Mouse (Mus musculus) intestine, postnatal 0 days (tissue): ENCODE results near the gene Atp5mpl. TPM values are rescaled to one million over a fixed set of nuclear protein-coding genes. Genes with fewer than 3 reads are reported as not detected.

Experiments used
- ATAC-seq: fragments of 200-750 bp; cut with Nextera tagmentation; 2 replicates; pipeline ENCODE4 v1.8.0; 2017; ENCODE audit warnings: mild to moderate bottlenecking, moderate TSS enrichment, moderate library complexity
- H3K27ac ChIP-seq: fragments of 300-500 bp; sonication (generic); 2 replicates; pipeline ENCODE4 v1.5.1; 2014; ENCODE audit warnings: mild to moderate bottlenecking, low read depth, low read length, moderate library complexity
- H3K27me3 ChIP-seq: fragments of 300-500 bp; sonication (generic); replicated peaks from 2 replicates; pipeline ENCODE4 v1.6.1; 2014; ENCODE audit warnings: low read length, mixed read lengths; ENCODE audit not compliant: control insufficient read depth, insufficient read depth
- H3K36me3 ChIP-seq: fragments of 300-500 bp; sonication (generic); 2 replicates; pipeline ENCODE4 v1.6.1; 2014; ENCODE audit warnings: mild to moderate bottlenecking, moderate library complexity; ENCODE audit not compliant: control insufficient read depth, insufficient read depth
- H3K4me1 ChIP-seq: fragments of 300-500 bp; sonication (generic); replicated peaks from 2 replicates; pipeline ENCODE4 v1.6.1; 2014; ENCODE audit warnings: antibody characterized with exemption, low read length, mixed read lengths; ENCODE audit not compliant: control insufficient read depth, insufficient read depth
- H3K4me2 ChIP-seq: fragments of 300-500 bp; sonication (generic); replicated peaks from 2 replicates; pipeline ENCODE4 v1.6.1; 2014; ENCODE audit warnings: low read depth, mild to moderate bottlenecking, moderate library complexity
- H3K4me3 ChIP-seq: fragments of 300-500 bp; sonication (generic); 2 replicates; pipeline ENCODE4 v1.5.1; 2014; ENCODE audit warnings: low read depth, low read length
- H3K9ac ChIP-seq: fragments of 300-500 bp; sonication (generic); 2 replicates; pipeline ENCODE4 v1.6.1; 2014; ENCODE audit warnings: mild to moderate bottlenecking, low read depth, low read length
- H3K9me3 ChIP-seq: fragments of 300-500 bp; sonication (generic); 2 replicates; pipeline ENCODE4 v1.6.1; 2016; ENCODE audit warnings: mixed run types; ENCODE audit not compliant: control insufficient read depth
- CTCF ChIP-seq: sonication (generic); IDR thresholded peaks from 2 replicates; pipeline ENCODE4 v1.5.1; 2016; ENCODE audit warnings: low read depth, mild to moderate bottlenecking, control low read depth, antibody characterized with exemption, moderate library complexity
- WGBS: fragments of 180-500 bp; shearing (Covaris S2); extraction: QIAGEN DNeasy Blood & Tissue Kit; methylation state at CpG from one replicate; pipeline ENCODE4 v1.1.7; 2014; 5-methylcytosine and 5-hydroxymethylcytosine counted together
- polyA plus RNA-seq: library from polyadenylated mRNA; unstranded; fragments of >200 nt; fragmentation: Nextera tagmentation; extraction: Ambion mirVana; gene quantifications from 2 replicates; pipeline ENCODE4 v1.2.1, GENCODE M21; 2015

The Atp5mpl gene
- polyA plus RNA-seq, 1 experiment from 2014 or later = 1,348 TPM

DNA sequence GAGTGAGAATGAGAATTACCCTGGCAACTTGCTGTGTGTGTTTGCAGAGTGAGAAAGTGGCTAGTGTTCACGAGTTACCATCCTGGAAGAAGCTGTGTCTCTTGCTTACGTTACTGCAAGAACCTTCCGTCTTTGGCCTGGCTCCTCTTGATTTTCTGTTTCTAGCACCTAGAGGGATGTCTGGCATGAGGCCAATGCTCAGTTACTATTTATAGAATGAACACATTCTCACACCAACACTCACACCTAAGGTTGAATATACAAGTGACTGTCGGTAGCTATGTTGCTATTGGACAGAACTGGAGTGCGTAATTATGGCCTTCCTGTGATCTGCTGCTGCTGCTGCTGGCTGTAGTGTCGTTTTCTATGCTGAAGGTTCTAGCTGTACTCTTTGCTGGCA lies 10.4 kb upstream of the Atp5mpl start:
- WGBS = 45% methylated on average over 6 of the region's 6 CpGs
- H3K27ac ChIP-seq = no peak overlapping the region
- H3K36me3 ChIP-seq = no peaks in the 10 kb centered on the region
- H3K9ac ChIP-seq = no peak overlapping the region
- H3K27me3 ChIP-seq = no peaks in the 10 kb centered on the region
- no peaks in the 10 kb centered on the region for H3K4me1 ChIP-seq
- no peak overlapping the region for H3K4me3 ChIP-seq
- TF ChIP-seq CTCF = no peak
- H3K4me2 ChIP-seq = no peak overlapping the region
- ATAC-seq = no peak
- no peaks in the 10 kb centered on the region for H3K9me3 ChIP-seq

DNA sequence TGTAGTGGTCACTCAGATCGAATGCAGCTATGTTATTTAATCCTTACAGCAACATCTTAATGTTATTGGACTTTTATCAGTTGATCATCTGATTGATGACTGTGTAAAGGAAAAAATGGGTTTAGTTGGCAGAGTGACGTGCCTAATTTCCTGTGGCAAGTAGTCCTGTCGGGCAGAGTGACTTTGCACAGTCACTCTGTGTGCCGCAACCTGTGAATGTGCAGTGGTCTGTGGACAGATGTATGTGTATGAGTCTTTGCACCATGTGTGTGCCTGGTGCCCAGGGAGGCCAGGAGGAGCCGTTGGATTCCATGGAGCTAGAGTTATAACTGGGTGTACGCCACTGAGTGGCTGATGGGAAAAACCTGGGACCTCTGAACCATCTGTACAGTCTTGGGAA lies 7.8 kb upstream of the Atp5mpl start:
- Histone ChIP-seq H3K4me1 (no peaks in the 10 kb centered on the region), H3K36me3 (no peaks in the 10 kb centered on the region), H3K27ac (no peak overlapping the region), H3K4me3 (no peak overlapping the region), H3K9ac (no peak overlapping the region), H3K27me3 (no peaks in the 10 kb centered on the region), H3K4me2 (no peak overlapping the region), H3K9me3 (no peaks in the 10 kb centered on the region)
- WGBS = 72% methylated on average over 6 of the region's 6 CpGs
- no peak for TF ChIP-seq CTCF
- ATAC-seq = no peak

GRCm38 (mm10) chr12:111972504-111972903 lies 5.7 kb upstream of the Atp5mpl start:
- no peaks in the 10 kb centered on the region for H3K36me3 ChIP-seq
- no peak overlapping the region for H3K9ac ChIP-seq
- no peak for TF ChIP-seq CTCF
- H3K27ac ChIP-seq = no peak overlapping the region
- no peaks in the 10 kb centered on the region for H3K4me1 ChIP-seq
- no peak overlapping the region for H3K4me3 ChIP-seq
- 88% methylated on average over 10 of the region's 10 CpGs for WGBS
- no peak for ATAC-seq
- H3K4me2 ChIP-seq = no peak overlapping the region
- H3K27me3 ChIP-seq = no peaks in the 10 kb centered on the region
- H3K9me3 ChIP-seq = no peaks in the 10 kb centered on the region

DNA sequence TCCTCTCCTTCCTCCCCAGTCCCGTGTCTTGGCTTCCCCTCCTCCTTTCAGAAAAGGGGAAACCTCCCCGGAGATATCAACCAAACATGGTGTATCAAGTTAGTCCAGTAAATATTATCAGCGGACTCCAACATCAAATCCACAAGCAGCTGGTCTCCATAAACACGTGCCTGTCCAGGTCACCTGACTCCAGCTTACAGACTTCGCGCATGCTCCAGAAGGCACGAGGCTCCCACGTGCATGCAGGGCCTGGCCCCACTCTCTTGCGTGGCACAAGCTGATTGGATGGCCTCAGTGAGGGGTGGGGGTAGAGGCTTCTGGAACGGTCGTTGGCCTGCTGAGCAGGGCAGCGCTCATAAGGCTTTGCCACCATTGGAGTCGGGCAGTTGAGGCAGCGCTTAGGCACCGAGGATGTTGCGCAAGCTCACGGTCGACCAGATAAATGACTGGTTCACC lies 4.5 kb upstream of the Atp5mpl start, which contains the start of gene Tdrd9:
Tdrd9 (plus strand) TSS at position 329 of the 456 bp plus-strand sequence.
- H3K27me3 ChIP-seq = no peaks in the 10 kb centered on the region
- ATAC-seq = no peak
- no peaks in the 10 kb centered on the region for H3K4me1 ChIP-seq
- no peak within 1 kb of the TSS for H3K4me2 ChIP-seq
- WGBS = 86% methylated on average over 18 of the region's 18 CpGs
- H3K36me3 ChIP-seq = no peaks in the 10 kb centered on the region
- H3K9ac ChIP-seq = no peak within 1 kb of the TSS
- H3K4me3 ChIP-seq = no peak within 1 kb of the TSS
- H3K27ac ChIP-seq = no peak within 1 kb of the TSS
- TF ChIP-seq CTCF = no peak
- H3K9me3 ChIP-seq = no peaks in the 10 kb centered on the region

- no peak overlapping the region for H3K4me3 ChIP-seq
- no peak overlapping the region for H3K9ac ChIP-seq
- no peaks in the 10 kb centered on the region for H3K27me3 ChIP-seq
- H3K36me3 ChIP-seq = no peaks in the 10 kb centered on the region
- no peak for TF ChIP-seq CTCF
- ATAC-seq = no peak
- 74% methylated on average over 4 of the region's 4 CpGs for WGBS
- no peaks in the 10 kb centered on the region for H3K9me3 ChIP-seq
- 0 out of 2 replicates have a peak, but pooled peaks cover 6% of the 10 kb centered on the region for H3K4me1 ChIP-seq
- no peak overlapping the region for H3K4me2 ChIP-seq
- H3K27ac ChIP-seq = no peak overlapping the region
Observed at GRCm38 (mm10) chr12:111970085-111970484, 3.3 kb upstream of the Atp5mpl start.

GRCm38 (mm10) chr12:111963339-111963738 lies 3.4 kb downstream of the Atp5mpl start:
- peaks cover 39% of the 10 kb centered on the region for H3K36me3 ChIP-seq
- H3K27me3 ChIP-seq = no peaks in the 10 kb centered on the region
- WGBS = 84% methylated on average over 5 of the region's 5 CpGs
- ATAC-seq = no peak
- no peak overlapping the region for H3K27ac ChIP-seq
- H3K4me1 ChIP-seq = 0 out of 2 replicates have a peak, but pooled peaks cover 6% of the 10 kb centered on the region
- no peak overlapping the region for H3K4me2 ChIP-seq
- H3K9me3 ChIP-seq = no peaks in the 10 kb centered on the region
- H3K9ac ChIP-seq = no peak overlapping the region
- no peak for TF ChIP-seq CTCF
- no peak overlapping the region for H3K4me3 ChIP-seq
